ENCODE assay signal across 11 mouse cellular contexts in genomic region chr1:36664457-36664856, GRCm38 (mm10). TPM values are rescaled to one million over a fixed set of nuclear protein-coding genes. Genes with fewer than 3 reads are reported as not detected.
DNase-seq lines count a peak whose midpoint lies in the region; ATAC-seq and TF ChIP-seq lines count a peak whose summit lies in the region.
"Had no signal": no experiment of that assay in that cellular context is flagged by ENCODE, and none has a peak within 500 bp of the region (broad histone marks: within the 10 kb centered on the region; RNA-seq: fewer than 3 reads in every experiment).

No protein-coding gene starts in this region.

- no peak overlapping the region for H3K9ac ChIP-seq in liver, adult 2 months (ENCODE audit: low read depth, low read length)
- H3K9ac ChIP-seq in intestine, embryonic 15.5 days, result no peak overlapping the region
- H3K9ac ChIP-seq in forebrain, embryonic 15.5 days (replicated peaks), result no peak overlapping the region
- H3K9ac ChIP-seq: heart, embryonic 15.5 days; limb, embryonic 13.5 days had no signal

- no peaks in the 10 kb centered on the region for H3K36me3 ChIP-seq in liver, adult 2 months (ENCODE audit: control insufficient read depth, insufficient read depth, low read length)
- H3K36me3 ChIP-seq in intestine, embryonic 15.5 days, result no peaks in the 10 kb centered on the region
- H3K36me3 ChIP-seq in forebrain, embryonic 15.5 days, result no peaks in the 10 kb centered on the region
- H3K36me3 ChIP-seq: heart, embryonic 15.5 days; limb, embryonic 13.5 days had no signal

- no peak overlapping the region for H3K4me2 ChIP-seq in intestine, embryonic 15.5 days (replicated peaks)
- no peak overlapping the region for H3K4me2 ChIP-seq in forebrain, embryonic 15.5 days (replicated peaks)
- H3K4me2 ChIP-seq: heart, embryonic 15.5 days; limb, embryonic 13.5 days had no signal

- H3K9me3 ChIP-seq in intestine, embryonic 15.5 days, result no peaks in the 10 kb centered on the region
- H3K9me3 ChIP-seq in forebrain, embryonic 15.5 days, result no peaks in the 10 kb centered on the region
- H3K9me3 ChIP-seq: heart, embryonic 15.5 days; limb, embryonic 13.5 days had no signal

- peak; percentile 63 for ATAC-seq in intestine, embryonic 15.5 days
- peak; percentile 61 for ATAC-seq in megakaryocyte progenitor cell, adult 5-6 weeks (replicated peaks; ENCODE audit: poor library complexity)
- ATAC-seq in forebrain, embryonic 15.5 days (replicated peaks), result no peak

- no peaks in the 10 kb centered on the region for H3K4me1 ChIP-seq in liver, adult 2 months (ENCODE audit: control insufficient read depth, insufficient read depth, low read length)
- 0 out of 2 replicates have a peak, but pooled peaks cover 3% of the 10 kb centered on the region for H3K4me1 ChIP-seq in intestine, embryonic 15.5 days (replicated peaks)
- no peaks in the 10 kb centered on the region for H3K4me1 ChIP-seq in forebrain, embryonic 15.5 days

- intact Hi-C loops in gastrocnemius, postnatal 14 days (cut with DNase I; ENCODE audit: low total_unique reads), result no loop called here

- no peaks in the 10 kb centered on the region for H3K79me2 ChIP-seq in liver, adult 2 months (ENCODE audit: control insufficient read depth, insufficient read depth, low read length)

- TF ChIP-seq POLR2A in liver, adult 2 months (IDR thresholded peaks at IDR 0.05; ENCODE audit: extremely low read depth, insufficient read depth, low read length), result no peak

- no peak overlapping the region for H3K4me3 ChIP-seq in liver, adult 2 months (ENCODE audit: insufficient read depth, low read depth, low read length)
- no peak overlapping the region for H3K4me3 ChIP-seq in intestine, embryonic 15.5 days (replicated peaks)
- H3K4me3 ChIP-seq in forebrain, embryonic 15.5 days, result no peak overlapping the region
- H3K4me3 ChIP-seq: heart, embryonic 15.5 days; limb, embryonic 13.5 days had no signal

- H3K27me3 ChIP-seq in liver, adult 2 months (ENCODE audit: control insufficient read depth, insufficient read depth, low read length), result no peaks in the 10 kb centered on the region
- H3K27me3 ChIP-seq in intestine, embryonic 15.5 days (replicated peaks), result no peaks in the 10 kb centered on the region
- no peaks in the 10 kb centered on the region for H3K27me3 ChIP-seq in forebrain, embryonic 15.5 days
- H3K27me3 ChIP-seq: heart, embryonic 15.5 days; limb, embryonic 13.5 days had no signal

- 0 out of 2 replicates have a peak, but pooled peaks have one; percentile 3 for TF ChIP-seq CTCF in liver, adult 2 months (IDR thresholded peaks at IDR 0.05; ENCODE audit: low read depth, low read length)

- 45% methylated on average over 4 of the region's 4 CpGs for WGBS in liver, adult 2 months
- WGBS in intestine, embryonic 15.5 days, result 48% methylated on average over 4 of the region's 4 CpGs
- 77% methylated on average over 4 of the region's 4 CpGs for WGBS in forebrain, embryonic 15.5 days

- H3K27ac ChIP-seq in liver, adult 2 months (replicated peaks; ENCODE audit: insufficient read depth, low read depth, low read length), result no peak overlapping the region
- H3K27ac ChIP-seq in intestine, embryonic 15.5 days, result no peak overlapping the region
- H3K27ac ChIP-seq in forebrain, embryonic 15.5 days (replicated peaks), result no peak overlapping the region
- H3K27ac ChIP-seq: heart, embryonic 15.5 days; limb, embryonic 13.5 days had no signal

- peak; percentile 21 to 61 for DNase-seq in adrenal gland, adult (ENCODE audit: inconsistent age in 2 of 2, low spot score in 1 of 2)
- DNase-seq in adrenal gland, postnatal 4 days (ENCODE audit: low spot score in 2 of 2), result no peak
- DNase-seq in liver, adult 2 months (ENCODE audit: extremely low read depth, low read depth, low spot score), result no peak
- DNase-seq in liver, result no peak
- no peak for DNase-seq in gastrocnemius, postnatal 14 days

RNA-seq across cellular contexts. Expression of gene Fam178b, which starts 18.5 kb away (rescaled TPM):
- total RNA-seq in adrenal gland, postnatal 4 days (2021), result 1 to 10 TPM; 1.0 to 1.2 TPM
- total RNA-seq in liver, adult 2 months (2014; rRNA removed), result 0.18 TPM in 1 of 2 replicates, not detected in the other
- polyA plus RNA-seq in liver, adult 2 months (2012; rRNA removed), result 0.11 TPM in 1 of 2 replicates, not detected in the other
- polyA plus RNA-seq in intestine, embryonic 15.5 days (2015; fragmentation: Nextera tagmentation; extraction: Ambion mirVana), result 0.25 and 0.59 TPM in 2 replicates
- not detected in 2 replicates for total RNA-seq in megakaryocyte progenitor cell, adult 5-6 weeks (2015)
- total RNA-seq in megakaryocyte progenitor cell, adult 5-6 weeks (2017), result not detected in 2 replicates
- total RNA-seq in gastrocnemius, postnatal 14 days (2021), result 1 to 10 TPM in 1 of 2 experiments, under 1 TPM in 1; 0.91 to 4.2 TPM
- polyA plus RNA-seq in forebrain, embryonic 15.5 days (2015; fragmentation: Nextera tagmentation; extraction: Ambion mirVana), result 0.23 TPM in 1 of 2 replicates, not detected in the other
- total RNA-seq: neutrophil, adult 5-6 weeks had no signal

RNA-seq across cellular contexts. Expression of gene Cox5b, which starts 26.8 kb away (rescaled TPM):
- total RNA-seq in adrenal gland, postnatal 4 days (2021), result 100 to 1,000 TPM; 707 to 717 TPM
- total RNA-seq in liver, adult 2 months (2014; rRNA removed), result 445 and 458 TPM in 2 replicates
- polyA plus RNA-seq in liver, adult 2 months (2012; rRNA removed), result 756 and 791 TPM in 2 replicates
- polyA plus RNA-seq in intestine, embryonic 15.5 days (2015; fragmentation: Nextera tagmentation; extraction: Ambion mirVana), result 832 and 903 TPM in 2 replicates
- total RNA-seq in megakaryocyte progenitor cell, adult 5-6 weeks (2015), result 534 and 624 TPM in 2 replicates
- 550 and 674 TPM in 2 replicates for total RNA-seq in megakaryocyte progenitor cell, adult 5-6 weeks (2017)
- total RNA-seq in gastrocnemius, postnatal 14 days (2021), result 1,000 to 10,000 TPM; 1,379 to 1,478 TPM
- polyA plus RNA-seq in forebrain, embryonic 15.5 days (2015; fragmentation: Nextera tagmentation; extraction: Ambion mirVana), result 542 and 553 TPM in 2 replicates

RNA-seq across cellular contexts. Expression of gene 4933424G06Rik, which starts 45.5 kb away (rescaled TPM):
- not detected for total RNA-seq in adrenal gland, postnatal 4 days (2021)
- not detected in 2 replicates for total RNA-seq in liver, adult 2 months (2014; rRNA removed)
- not detected in 2 replicates for polyA plus RNA-seq in liver, adult 2 months (2012; rRNA removed)
- polyA plus RNA-seq in intestine, embryonic 15.5 days (2015; fragmentation: Nextera tagmentation; extraction: Ambion mirVana), result 0.34 TPM in 1 of 2 replicates, not detected in the other
- total RNA-seq in megakaryocyte progenitor cell, adult 5-6 weeks (2015), result not detected in 2 replicates
- not detected in 2 replicates for total RNA-seq in megakaryocyte progenitor cell, adult 5-6 weeks (2017)
- total RNA-seq in gastrocnemius, postnatal 14 days (2021), result under 1 TPM; 0.37 to 0.38 TPM
- 0.31 and 0.43 TPM in 2 replicates for polyA plus RNA-seq in forebrain, embryonic 15.5 days (2015; fragmentation: Nextera tagmentation; extraction: Ambion mirVana)
- total RNA-seq: neutrophil, adult 5-6 weeks had no signal
- polyA plus RNA-seq: limb, embryonic 13.5 days had no signal

RNA-seq across cellular contexts. Expression of gene Actr1b, which starts 49.8 kb away (rescaled TPM):
- 100 to 1,000 TPM; 133 to 143 TPM for total RNA-seq in adrenal gland, postnatal 4 days (2021)
- total RNA-seq in liver, adult 2 months (2014; rRNA removed), result 34.9 and 38.5 TPM in 2 replicates
- 62.6 and 71.3 TPM in 2 replicates for polyA plus RNA-seq in liver, adult 2 months (2012; rRNA removed)
- polyA plus RNA-seq in intestine, embryonic 15.5 days (2015; fragmentation: Nextera tagmentation; extraction: Ambion mirVana), result 90.3 and 92.0 TPM in 2 replicates
- 21.5 and 22.7 TPM in 2 replicates for total RNA-seq in megakaryocyte progenitor cell, adult 5-6 weeks (2015)
- total RNA-seq in megakaryocyte progenitor cell, adult 5-6 weeks (2017), result 55.0 TPM in 2 replicates
- total RNA-seq in gastrocnemius, postnatal 14 days (2021), result 100 to 1,000 TPM; 142 to 143 TPM
- 97.8 and 99.8 TPM in 2 replicates for polyA plus RNA-seq in forebrain, embryonic 15.5 days (2015; fragmentation: Nextera tagmentation; extraction: Ambion mirVana)

Comparison
In these comparisons a context has a peak if more than half of its experiments do, and no peak if none do; other contexts are left out.
1. DNase-seq: peak in adrenal gland, adult (2 of 2); none in adrenal gland, postnatal 4 days (0 of 2), liver, adult 2 months (single experiment), liver (single experiment) and gastrocnemius, postnatal 14 days (single experiment).